Mouse (Mus musculus): ENCODE data around the gene Spg7.

DNA sequence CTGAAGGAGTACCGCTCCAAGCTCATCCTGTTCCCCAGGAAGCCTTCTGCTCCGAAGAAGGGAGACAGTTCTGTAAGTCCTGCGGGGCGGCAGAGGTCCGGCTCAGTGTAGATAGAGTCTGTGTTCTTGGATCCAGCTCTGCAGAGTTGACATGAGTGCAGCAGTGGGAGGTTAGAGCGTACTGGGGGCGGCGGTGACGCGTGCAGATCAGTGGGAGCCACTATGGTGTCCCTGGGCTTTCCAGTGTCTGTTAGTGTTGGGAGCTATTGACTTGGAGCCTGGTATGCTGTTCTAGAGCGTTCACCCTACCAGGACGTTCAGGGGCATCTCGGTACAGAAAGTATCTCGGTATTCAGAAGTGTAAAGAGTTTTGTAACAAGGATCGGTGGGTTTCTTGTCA, 40.5 kb downstream of the Spg7 start:
- TF ChIP-seq ZC3H11A (IDR thresholded peaks at IDR 0.05; ENCODE audit: low read depth, low read length) (no peak), POLR2A (IDR thresholded peaks at IDR 0.05; ENCODE audit: low read depth, low read length) (no peak; the same call in 1 of the 2 replicates), CTCF (conservative IDR thresholded peaks at IDR 0.05 in 1 of 2, IDR thresholded peaks at IDR 0.05 in 1 of 2; ENCODE audit: low read depth in 2 of 2, low read length in 2 of 2) (no peak), UBTF (IDR thresholded peaks at IDR 0.05; ENCODE audit: low read depth, low read length) (no peak), ZMIZ1 (IDR thresholded peaks at IDR 0.05; ENCODE audit: low read depth, low read length) (no peak)

Measured in CH12.LX (cell line).